Mouse (Mus musculus): ENCODE measurements around the gene Hnrnpdl. TPM values are rescaled to one million over a fixed set of nuclear protein-coding genes. Genes with fewer than 3 reads are reported as not detected.

Gene Hnrnpdl
- polyA plus RNA-seq, 1 experiment from 2014 or later: 235 TPM

Other genes starting within 250 kb of the Hnrnpdl start
- gene Vamp9, start 133.4 kb downstream of the Hnrnpdl start, polyA plus RNA-seq (2016; fragmentation: Nextera tagmentation; extraction: Ambion mirVana): not detected in 2 replicates
- gene Hnrnpd, start 60.7 kb downstream of the Hnrnpdl start, polyA plus RNA-seq (2016; fragmentation: Nextera tagmentation; extraction: Ambion mirVana): 253 and 268 TPM in 2 replicates
- gene 4930524J08Rik, start 60.6 kb downstream of the Hnrnpdl start, polyA plus RNA-seq (2016; fragmentation: Nextera tagmentation; extraction: Ambion mirVana): 1.5 and 1.8 TPM in 2 replicates
- 60.3 and 60.9 TPM in 2 replicates for gene Enoph1, start 321 bp upstream of the Hnrnpdl start, polyA plus RNA-seq (2016; fragmentation: Nextera tagmentation; extraction: Ambion mirVana)
- 1.3 and 1.7 TPM in 2 replicates for gene Tmem150c, start 120.1 kb upstream of the Hnrnpdl start, polyA plus RNA-seq (2016; fragmentation: Nextera tagmentation; extraction: Ambion mirVana)

All from embryonic facial prominence, embryonic 10.5 days (tissue).